Mouse (Mus musculus): ENCODE data around the gene Arhgap25. TPM values are rescaled to one million over a fixed set of nuclear protein-coding genes. Genes with fewer than 3 reads are reported as not detected.

Gene Arhgap25
- 112 and 121 TPM in 2 replicates for total RNA-seq (2023)

DNA sequence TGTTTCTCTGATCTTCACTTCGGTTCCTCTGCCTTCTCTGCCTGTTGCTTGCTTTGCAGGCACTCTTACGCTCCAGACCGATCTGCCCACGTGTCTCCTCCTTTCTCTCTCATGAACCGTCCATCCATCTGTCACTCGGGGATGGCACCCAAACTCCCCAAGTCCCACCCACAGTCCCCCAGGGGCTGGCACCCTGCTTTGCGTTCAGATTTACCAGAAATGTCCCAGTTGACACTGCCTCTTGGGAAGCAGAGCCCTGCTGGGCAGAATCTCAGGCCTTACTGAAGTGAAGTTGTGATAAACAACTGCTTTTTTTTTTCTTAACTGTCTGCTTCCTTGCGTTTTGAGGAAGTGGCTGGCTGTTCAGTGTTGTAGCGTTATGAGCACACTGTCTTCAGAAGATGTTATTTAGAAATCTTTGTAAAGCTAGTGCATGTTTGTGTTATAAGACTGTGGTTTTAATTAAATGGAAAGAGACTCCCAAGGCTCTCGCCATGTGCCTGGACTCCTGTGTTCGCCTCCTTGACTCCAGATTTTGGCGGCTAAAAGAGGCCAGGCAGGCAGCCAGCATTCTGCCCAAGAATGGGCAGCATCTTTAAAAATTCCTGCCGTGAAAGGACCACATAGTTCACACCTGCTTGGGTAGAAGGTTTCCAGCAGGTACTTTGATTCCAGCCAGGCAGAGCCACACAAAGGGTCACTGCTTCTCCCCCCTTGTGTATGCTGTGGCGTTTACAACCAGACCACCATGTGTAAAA, at the start of gene Arhgap25:
Arhgap25 (minus strand) TSS at position 307 of the 758 bp plus-strand sequence.

DNA sequence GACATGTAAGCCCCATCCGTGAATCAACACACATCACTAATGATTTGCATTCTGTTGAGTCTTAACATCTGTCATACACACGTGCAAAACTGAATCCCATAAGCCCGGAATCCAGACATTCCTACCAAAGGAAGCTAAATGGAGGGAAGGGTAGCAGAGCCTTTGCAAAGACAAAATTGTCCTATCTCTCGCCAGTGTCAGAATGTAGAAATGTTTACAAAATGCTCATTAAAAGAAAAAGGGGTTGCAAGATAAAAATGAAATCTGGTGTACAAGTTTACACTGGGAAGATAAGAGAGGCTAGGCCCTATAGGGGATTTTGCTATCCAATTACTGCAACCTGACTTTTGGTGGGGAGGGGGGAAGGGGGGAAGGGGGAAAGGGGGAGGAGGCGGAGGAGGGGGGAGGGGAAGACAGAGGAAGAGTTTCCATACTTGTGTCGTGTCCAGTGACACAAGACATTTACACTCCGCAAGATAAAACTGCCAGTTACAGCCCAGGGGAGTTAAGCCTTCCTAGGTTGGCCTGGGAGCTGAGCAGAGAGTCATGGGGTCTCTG, 104.5 kb downstream of the Arhgap25 start, which contains the start of gene Bmp10:
Bmp10 (plus strand) TSS at position 508 of the 558 bp plus-strand sequence.

Other genes with a start within 250 kb of the Arhgap25 start
- gene Antxr1, start 197.4 kb downstream of the Arhgap25 start, total RNA-seq (2023), result 0.50 TPM in 1 of 2 replicates, not detected in the other
- not detected in 2 replicates for gene Gkn1, start 182.3 kb downstream of the Arhgap25 start, total RNA-seq (2023)
- gene Gkn2, start 159.9 kb downstream of the Arhgap25 start, total RNA-seq (2023), result not detected in 2 replicates
- gene Gkn3, start 144.3 kb downstream of the Arhgap25 start, total RNA-seq (2023), result not detected in 2 replicates
- gene Bmp10, start 104.3 kb downstream of the Arhgap25 start, total RNA-seq (2023), result not detected in 2 replicates
- gene Prokr1, start 57.5 kb upstream of the Arhgap25 start, total RNA-seq (2023), result 0.16 TPM in 1 of 2 replicates, not detected in the other
- 2.0 and 2.2 TPM in 2 replicates for gene Aplf, start 138.9 kb upstream of the Arhgap25 start, total RNA-seq (2023)
- gene Efcc1, start 197.6 kb upstream of the Arhgap25 start, total RNA-seq (2023), result not detected in 2 replicates
- gene Gp9, start 244.8 kb upstream of the Arhgap25 start, total RNA-seq (2023), result 1.5 and 3.6 TPM in 2 replicates

Measured in neutrophil, adult 65 days (primary cell).